Mouse (Mus musculus) splenic B cell, adult 2 months (primary cell): Measurements from ENCODE around the gene Insl6.

Experiments used
- DNase-seq: peaks from one replicate; pipeline ENCODE4 v3.0.0-alpha.2; 2011; ENCODE audit warnings: low read depth, low spot score
- H3K27me3 ChIP-seq: 2 replicates; pipeline ENCODE4 v1.6.1; 2012; ENCODE audit warnings: mild to moderate bottlenecking, low read length, moderate library complexity, mixed read lengths; ENCODE audit not compliant: control insufficient read depth, poor library complexity, insufficient read depth, severe bottlenecking
- H3K36me3 ChIP-seq: 2 replicates; pipeline ENCODE4 v1.6.1; 2012; ENCODE audit warnings: mild to moderate bottlenecking, low read length, moderate library complexity, mixed read lengths; ENCODE audit not compliant: control insufficient read depth, poor library complexity, insufficient read depth, severe bottlenecking

The Insl6 gene

DNA sequence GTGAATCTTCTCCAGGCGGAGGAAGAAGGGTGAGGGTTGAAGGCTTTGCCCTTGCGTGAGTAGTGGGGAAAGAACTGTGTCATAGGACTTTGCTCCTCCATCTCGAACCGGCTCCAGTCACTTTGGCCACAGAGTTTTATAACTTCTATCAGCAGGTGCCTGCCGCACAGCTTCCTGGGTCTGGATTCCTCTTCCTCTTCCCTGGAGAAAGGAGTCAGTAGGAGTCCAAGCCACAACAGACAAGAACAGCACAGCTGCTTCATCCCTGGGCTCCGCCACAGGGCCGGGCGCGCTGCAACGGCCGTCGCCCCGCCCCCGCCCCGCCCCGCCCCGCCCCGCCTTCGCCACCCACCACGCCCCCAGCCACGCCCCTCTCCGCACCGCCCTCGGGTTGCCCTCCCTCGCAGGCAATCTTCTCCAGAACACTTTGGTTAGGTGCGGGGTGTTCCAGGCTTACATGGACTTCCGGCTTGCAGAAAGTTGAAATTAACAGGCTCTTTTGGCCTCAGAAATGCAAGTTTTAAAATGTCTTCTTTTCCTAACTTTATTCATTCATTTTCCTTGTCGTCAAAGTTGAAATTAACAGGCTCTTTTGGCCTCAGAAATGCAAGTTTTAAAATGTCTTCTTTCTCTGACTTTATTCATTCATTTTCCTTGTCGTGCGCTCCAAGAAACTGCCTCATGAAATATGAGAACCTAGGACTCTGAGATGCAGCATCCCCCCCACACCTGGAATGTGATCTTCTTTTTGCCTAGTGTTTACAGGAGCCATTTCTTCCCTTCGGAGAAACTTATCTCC lies at the start of gene Insl6:
Gene Insl6, minus strand, starts transcription at position 304 of the 799 bp plus-strand sequence.
- no peaks in the 10 kb centered on the region for H3K36me3 ChIP-seq
- H3K27me3 ChIP-seq: no peaks in the 10 kb centered on the region
- DNase-seq: peak; percentile 74

DNA sequence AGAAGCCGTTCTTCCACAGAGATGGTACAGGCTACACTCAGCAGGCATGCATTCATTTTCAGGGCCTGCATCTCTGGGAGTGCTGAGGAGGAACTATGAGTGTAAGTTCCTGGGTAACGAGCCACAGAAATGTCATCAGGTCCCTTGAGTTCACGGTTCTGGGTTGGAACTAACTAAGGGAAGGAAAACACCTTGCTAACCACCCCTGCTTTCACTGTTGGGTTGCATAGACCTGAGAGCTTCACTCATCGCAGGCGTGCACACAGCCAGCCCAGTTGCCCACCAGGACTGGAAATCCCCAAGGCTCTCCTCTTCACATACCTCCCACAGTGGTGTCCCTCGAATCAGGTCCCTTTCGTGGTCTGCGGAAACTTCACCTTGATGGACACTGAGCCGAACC lies 49.8 kb upstream of the Insl6 start:
- DNase-seq: no peak
- Histone ChIP-seq H3K27me3 (no peaks in the 10 kb centered on the region), H3K36me3 (peaks cover 5% of the 10 kb centered on the region)

DNA sequence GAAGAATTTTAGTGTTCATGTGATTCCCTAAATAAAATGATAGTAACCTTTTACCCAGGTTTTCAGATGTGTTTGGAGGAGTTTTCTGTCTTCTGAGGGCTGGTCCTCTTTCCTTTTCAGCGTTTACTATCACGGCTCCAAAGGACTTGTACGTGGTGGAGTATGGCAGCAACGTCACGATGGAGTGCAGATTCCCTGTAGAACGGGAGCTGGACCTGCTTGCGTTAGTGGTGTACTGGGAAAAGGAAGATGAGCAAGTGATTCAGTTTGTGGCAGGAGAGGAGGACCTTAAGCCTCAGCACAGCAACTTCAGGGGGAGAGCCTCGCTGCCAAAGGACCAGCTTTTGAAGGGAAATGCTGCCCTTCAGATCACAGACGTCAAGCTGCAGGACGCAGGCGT lies 48.3 kb upstream of the Insl6 start:
- Histone ChIP-seq H3K27me3 (no peaks in the 10 kb centered on the region), H3K36me3 (peaks cover 5% of the 10 kb centered on the region; the same call in 1 of the 2 replicates)
- no peak for DNase-seq

DNA sequence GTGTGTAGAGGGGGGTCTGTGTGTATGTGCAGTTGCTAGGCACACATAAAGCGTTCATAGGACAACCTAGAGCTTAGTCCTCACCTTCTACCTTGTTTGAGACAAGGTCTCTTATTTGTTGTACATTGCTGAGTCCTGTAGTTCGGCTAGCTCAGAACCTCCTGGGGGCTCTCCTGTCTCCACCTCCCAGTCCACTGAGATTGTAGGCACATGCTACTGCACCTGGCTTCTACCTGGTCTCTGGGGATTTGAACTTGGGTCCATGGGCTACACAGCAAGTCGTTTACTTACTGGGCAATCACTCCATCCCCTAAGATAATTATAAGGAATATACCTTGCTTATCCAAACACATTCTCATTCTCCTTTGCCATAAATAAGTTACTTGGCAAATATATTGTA lies 47.5 kb upstream of the Insl6 start:
- no peaks in the 10 kb centered on the region for H3K27me3 ChIP-seq
- peaks cover 5% of the 10 kb centered on the region; the same call in 1 of the 2 replicates for H3K36me3 ChIP-seq
- DNase-seq: peak; percentile 42

DNA sequence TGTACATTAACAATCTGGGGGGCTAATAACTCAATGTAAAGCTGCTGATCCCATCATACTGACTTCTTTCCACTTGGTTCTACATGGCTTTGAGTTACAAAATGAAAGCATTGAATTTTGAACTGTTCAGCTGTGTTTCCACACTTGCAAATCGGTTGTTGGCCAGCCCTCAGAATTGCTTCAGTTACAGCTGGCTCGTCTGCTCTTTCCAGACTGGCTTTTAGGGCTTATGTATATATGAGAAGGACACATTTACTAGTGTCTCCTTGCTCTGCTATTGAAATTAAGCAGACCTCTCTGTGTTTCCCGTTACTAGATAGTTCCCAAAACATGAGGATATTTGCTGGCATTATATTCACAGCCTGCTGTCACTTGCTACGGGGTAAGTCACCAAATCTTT lies 47.0 kb upstream of the Insl6 start:
- DNase-seq: peak; percentile 39
- Histone ChIP-seq H3K36me3 (peaks cover 4% of the 10 kb centered on the region; the same call in 1 of the 2 replicates), H3K27me3 (no peaks in the 10 kb centered on the region)

DNA sequence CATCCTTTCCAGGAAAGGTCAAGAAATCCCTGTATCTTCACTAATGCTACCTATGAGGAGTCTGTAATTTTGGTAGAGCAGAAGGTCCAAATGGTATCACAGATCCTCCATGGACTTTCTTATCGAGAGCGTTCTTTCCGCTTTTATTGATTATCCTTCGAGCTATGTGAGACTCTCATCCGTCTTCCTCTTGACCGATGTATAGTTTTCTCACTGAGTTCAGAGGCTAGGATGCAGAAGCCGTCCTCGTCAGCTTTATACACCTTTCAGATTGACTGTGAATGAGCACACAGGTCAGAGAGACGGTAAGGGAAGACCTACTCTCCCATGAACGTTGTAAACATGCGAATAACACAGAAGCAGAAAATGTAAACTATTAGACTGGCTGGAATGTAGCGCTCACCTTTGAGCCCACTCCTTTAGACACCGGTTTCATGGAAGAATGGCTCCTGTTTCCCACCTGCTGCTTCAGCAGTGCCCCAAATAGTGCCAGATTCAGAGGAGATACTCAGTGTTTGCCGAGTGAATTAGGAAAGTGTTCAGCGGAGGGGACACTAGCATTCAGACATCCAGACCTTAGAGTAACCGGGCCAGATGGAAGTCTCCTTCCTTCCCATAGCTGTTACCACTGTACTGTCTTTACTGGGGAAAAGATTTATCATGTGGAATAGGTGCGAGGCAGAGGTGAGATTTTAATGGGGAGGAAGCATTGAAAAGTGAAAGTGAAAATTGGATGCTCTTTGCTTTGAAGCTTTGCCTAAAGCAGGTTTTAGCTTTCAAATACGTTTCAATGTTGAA lies 46.3 kb upstream of the Insl6 start:
- peaks cover 3% of the 10 kb centered on the region; the same call in 1 of the 2 replicates for H3K36me3 ChIP-seq
- DNase-seq: peak; percentile 39

DNA sequence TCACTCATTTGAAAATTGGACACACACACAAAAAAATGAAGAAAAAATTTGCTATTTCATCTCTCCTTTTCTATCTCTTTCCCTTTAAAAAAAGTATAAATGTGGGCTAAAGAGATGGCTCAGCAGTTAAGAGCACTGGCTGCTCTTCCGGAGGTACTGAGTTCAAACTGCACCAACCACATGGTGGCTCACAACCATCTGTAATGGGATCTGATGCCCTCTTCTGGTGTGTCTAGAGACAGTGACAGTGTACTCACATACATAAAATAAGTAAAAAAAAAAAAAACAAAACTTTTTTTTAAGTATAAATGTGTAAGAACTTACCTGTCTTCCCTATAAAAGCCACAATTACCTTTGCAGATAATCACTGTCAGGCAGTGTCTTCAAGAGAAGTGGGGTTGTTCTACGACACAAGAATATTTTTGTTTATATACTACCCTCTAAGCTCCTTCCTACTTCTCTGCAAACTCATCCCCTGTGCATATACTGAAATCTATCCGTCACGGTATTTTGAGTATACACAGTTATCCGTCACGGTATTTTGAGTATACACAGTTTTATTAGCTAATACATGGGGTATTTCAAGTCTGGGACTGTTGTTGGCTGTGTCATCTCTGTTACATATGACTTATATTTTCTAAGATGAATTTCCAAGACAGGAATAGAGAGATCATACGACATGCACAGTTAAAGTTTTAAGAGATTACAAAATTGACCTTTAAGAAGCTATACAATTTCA lies 45.6 kb upstream of the Insl6 start:
- Histone ChIP-seq H3K36me3 (peaks cover 2% of the 10 kb centered on the region; the same call in 1 of the 2 replicates), H3K27me3 (no peaks in the 10 kb centered on the region)
- peak; percentile 21 for DNase-seq

More for the DNA sequence above, 46.3 kb upstream of the Insl6 start:
- no peaks in the 10 kb centered on the region for H3K27me3 ChIP-seq

DNA sequence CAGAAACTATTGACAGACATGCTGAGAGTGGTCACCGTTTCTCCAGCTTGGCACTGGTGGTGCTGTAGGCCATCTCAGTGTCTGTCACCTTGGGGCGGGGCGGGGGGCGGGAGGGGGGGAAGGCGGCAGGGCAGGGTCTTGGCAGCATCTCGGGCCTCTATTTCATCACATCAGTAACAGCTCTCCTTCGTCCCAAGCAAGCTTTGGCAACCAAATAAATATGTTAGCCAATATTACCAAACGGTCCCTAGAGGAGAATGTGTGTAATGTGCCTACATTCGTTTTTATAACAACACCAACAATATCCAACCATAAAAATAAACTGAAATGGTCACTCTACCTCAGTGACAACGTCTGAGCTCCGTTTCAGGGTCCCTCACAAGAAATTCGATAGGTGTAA lies 45.0 kb upstream of the Insl6 start:
- no peak for DNase-seq
- H3K36me3 ChIP-seq: peaks cover 2% of the 10 kb centered on the region; the same call in 1 of the 2 replicates
- no peaks in the 10 kb centered on the region for H3K27me3 ChIP-seq

DNA sequence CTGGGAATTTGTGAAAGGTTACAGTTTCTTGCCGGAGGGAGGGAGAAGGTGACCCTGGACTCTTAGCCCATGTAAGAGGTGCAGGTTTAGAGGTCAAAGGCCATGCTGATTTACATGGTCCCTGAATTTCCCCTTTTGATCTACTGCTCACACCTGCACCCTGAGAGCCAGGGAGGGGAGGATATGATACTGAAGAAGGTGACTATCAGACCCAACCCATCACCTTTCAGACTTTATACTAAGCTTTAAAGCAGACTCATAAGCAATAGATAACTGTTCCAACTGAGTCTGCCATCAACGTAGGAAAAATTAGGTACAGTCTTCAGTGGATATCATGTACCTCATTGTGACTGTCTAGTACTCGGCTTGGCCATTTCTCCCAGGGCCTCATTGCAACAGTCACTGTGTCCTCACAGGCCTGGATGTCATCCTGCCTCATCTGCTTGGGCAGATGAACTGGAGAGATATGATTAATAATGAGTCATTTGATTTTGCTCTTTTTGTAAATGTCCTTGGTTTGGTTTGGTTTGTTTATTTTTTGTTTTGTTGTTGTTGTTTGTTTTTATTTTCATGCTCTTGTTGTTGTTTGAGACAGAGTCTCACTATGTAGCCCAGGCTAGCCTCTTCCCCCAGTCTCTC lies 43.6 kb upstream of the Insl6 start:
- H3K36me3 ChIP-seq: no peaks in the 10 kb centered on the region
- peak; percentile 67 for DNase-seq
- H3K27me3 ChIP-seq: no peaks in the 10 kb centered on the region

DNA sequence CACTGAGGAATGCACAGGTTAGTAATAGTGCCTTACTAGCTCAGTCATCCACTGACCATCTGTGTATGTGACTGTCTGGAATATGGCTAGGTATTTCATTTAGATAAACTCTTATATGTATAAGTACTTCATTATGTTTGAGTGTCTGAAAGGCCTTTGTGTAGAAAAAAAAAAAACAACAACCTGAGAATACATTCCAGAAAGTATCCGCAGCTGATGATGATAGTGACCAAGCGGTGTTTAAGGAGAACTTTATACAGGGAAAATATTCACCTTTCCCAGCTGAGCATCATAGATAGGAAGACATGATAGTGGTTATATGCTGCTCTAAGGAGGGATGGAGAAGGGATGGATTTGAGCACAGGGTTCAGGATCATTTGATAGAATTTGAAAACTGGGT lies 42.9 kb upstream of the Insl6 start:
- H3K36me3 ChIP-seq: no peaks in the 10 kb centered on the region
- H3K27me3 ChIP-seq: no peaks in the 10 kb centered on the region
- no peak for DNase-seq

DNA sequence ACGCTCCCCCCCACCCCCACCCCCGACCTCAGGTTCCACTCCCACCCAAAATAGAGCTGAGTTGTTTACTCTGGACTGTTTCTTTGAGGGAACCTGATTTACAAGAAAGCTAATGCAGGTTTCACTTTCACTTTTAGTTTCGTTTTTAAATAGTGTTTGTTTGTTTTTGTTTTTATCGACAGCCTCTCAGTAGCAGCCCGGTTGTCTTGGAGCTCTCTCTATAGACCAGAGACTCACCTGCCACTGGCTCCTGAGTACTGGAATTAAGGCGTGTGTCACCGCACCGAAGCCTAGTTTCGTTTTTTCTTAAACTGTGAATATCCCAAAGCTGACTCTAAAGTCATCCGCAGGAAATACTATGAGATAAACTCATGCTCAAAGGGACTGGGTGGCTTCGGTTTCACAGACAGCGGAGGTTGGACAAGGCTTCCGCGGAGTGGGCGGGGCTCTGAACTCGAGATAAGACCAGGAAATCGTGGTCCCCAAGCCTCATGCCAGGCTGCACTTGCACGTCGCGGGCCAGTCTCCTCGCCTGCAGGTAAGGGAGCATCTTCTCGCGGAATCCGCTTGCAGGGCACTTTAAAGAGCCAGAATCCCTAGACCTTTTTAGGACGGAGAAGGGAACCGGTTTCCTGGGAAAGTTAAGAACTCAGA lies 41.9 kb upstream of the Insl6 start, which contains the start of the genes Plgrkt and Cd274:
Gene Plgrkt, minus strand, starts transcription at position 422 of the 654 bp plus-strand sequence.
Gene Cd274, plus strand, starts transcription at position 487 of the 654 bp plus-strand sequence.
- no peaks in the 10 kb centered on the region for H3K27me3 ChIP-seq
- DNase-seq: peak; percentile 95
- no peaks in the 10 kb centered on the region for H3K36me3 ChIP-seq

DNA sequence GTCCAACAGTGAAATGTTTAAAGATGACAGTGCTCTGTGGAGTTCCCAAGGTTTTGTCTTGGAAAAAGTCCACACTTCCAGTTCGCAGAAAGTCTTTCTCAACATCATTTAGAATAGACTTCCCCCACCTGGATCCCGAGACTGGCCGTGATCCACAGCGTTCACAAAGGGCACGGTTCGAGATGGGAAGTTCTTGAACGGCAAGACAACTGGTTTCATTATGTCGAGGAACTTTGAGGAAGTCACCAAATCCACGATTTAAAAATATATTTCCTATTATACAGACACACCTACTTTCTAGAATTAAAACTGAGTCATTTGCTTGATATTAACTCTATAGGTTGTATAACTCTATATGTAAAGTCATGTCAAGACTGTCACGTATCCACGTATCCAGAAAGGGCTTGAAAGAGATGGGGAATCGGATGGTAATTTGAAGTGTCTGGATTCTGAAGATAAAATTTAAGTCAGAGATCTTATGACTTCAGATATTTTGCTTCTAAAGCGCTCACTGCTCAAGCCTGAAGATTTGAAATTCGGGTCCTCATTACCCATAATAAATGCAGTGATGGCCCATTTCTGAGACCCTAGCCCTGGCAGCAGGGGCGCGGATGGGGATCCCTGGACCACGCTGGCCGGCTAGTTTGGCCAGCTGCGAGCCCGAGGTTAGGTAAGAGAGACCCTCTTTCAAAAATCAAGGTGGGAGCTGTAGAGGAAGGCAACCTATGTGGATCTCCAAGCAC lies 41.2 kb upstream of the Insl6 start:
- Histone ChIP-seq H3K27me3 (no peaks in the 10 kb centered on the region), H3K36me3 (no peaks in the 10 kb centered on the region)
- peak; percentile 58 for DNase-seq

DNA sequence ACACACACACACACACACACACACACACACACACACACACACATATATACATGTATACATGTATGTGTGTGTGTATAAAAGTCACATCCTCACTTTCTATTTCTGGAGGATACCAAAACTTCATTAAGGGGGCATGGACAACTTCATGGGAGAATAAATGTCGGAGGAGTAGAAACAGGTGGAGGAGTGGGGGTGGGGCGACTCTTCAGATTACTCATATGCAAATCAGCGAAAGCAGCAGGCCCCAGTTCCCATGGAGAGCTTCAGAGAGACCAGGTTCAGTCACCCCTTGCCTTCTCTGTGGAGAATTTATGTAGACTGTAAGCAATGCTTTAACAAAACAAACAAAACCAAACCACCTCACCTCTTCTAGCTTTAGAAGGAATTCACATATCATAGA lies 39.9 kb upstream of the Insl6 start:
- peak; percentile 89 for DNase-seq
- Histone ChIP-seq H3K36me3 (no peaks in the 10 kb centered on the region), H3K27me3 (no peaks in the 10 kb centered on the region)
